Mouse (Mus musculus): Measurements from ENCODE around the gene Slc25a51.

Slc25a51 gene

GRCm38 (mm10) chr4:45408427-45409132 is at the start of gene Slc25a51:
Slc25a51 (minus strand) TSS chr4:45408766.
- DNase-seq, result peak; percentile 93

- no peak for DNase-seq
Measured at GRCm38 (mm10) chr4:45457543-45457942, 49.0 kb upstream of the Slc25a51 start.

GRCm38 (mm10) chr4:45455001-45455400 is 46.4 kb upstream of the Slc25a51 start:
- no peak for DNase-seq

GRCm38 (mm10) chr4:45453271-45453851 is 44.8 kb upstream of the Slc25a51 start:
- DNase-seq, result peak; percentile 64

- peak; percentile 83 for DNase-seq
Measured at GRCm38 (mm10) chr4:45452569-45453111, 44.1 kb upstream of the Slc25a51 start.

GRCm38 (mm10) chr4:45449012-45449411 is 40.4 kb upstream of the Slc25a51 start:
- no peak for DNase-seq

GRCm38 (mm10) chr4:45448481-45448880 is 39.9 kb upstream of the Slc25a51 start:
- DNase-seq, result no peak

GRCm38 (mm10) chr4:45447196-45447595 is 38.6 kb upstream of the Slc25a51 start:
- DNase-seq, result peak; percentile 49

- no peak for DNase-seq
Measured at GRCm38 (mm10) chr4:45445235-45445634, 36.7 kb upstream of the Slc25a51 start.

GRCm38 (mm10) chr4:45444813-45445212 is 36.2 kb upstream of the Slc25a51 start:
- no peak for DNase-seq

GRCm38 (mm10) chr4:45443652-45444051 is 35.1 kb upstream of the Slc25a51 start:
- DNase-seq, result no peak

- DNase-seq, result no peak
Measured at GRCm38 (mm10) chr4:45442237-45442636, 33.7 kb upstream of the Slc25a51 start.

- DNase-seq, result no peak
Measured at GRCm38 (mm10) chr4:45441778-45442177, 33.2 kb upstream of the Slc25a51 start.

GRCm38 (mm10) chr4:45439281-45439680 is 30.7 kb upstream of the Slc25a51 start:
- no peak for DNase-seq

GRCm38 (mm10) chr4:45437010-45437409 is 28.4 kb upstream of the Slc25a51 start:
- no peak for DNase-seq

- DNase-seq, result no peak
Measured at GRCm38 (mm10) chr4:45436383-45436913, 27.9 kb upstream of the Slc25a51 start.

- peak; percentile 41 for DNase-seq
Measured at GRCm38 (mm10) chr4:45435899-45436298, 27.3 kb upstream of the Slc25a51 start.

GRCm38 (mm10) chr4:45434681-45435080 is 26.1 kb upstream of the Slc25a51 start:
- DNase-seq, result no peak

GRCm38 (mm10) chr4:45434071-45434470 is 25.5 kb upstream of the Slc25a51 start:
- no peak for DNase-seq

- no peak for DNase-seq
Measured at GRCm38 (mm10) chr4:45431806-45432205, 23.2 kb upstream of the Slc25a51 start.

GRCm38 (mm10) chr4:45431316-45431715 is 22.8 kb upstream of the Slc25a51 start:
- no peak for DNase-seq

GRCm38 (mm10) chr4:45429451-45429850 is 20.9 kb upstream of the Slc25a51 start:
- no peak for DNase-seq

- DNase-seq, result peak; percentile 43
Measured at GRCm38 (mm10) chr4:45426724-45427457, 18.3 kb upstream of the Slc25a51 start.
